Mouse (Mus musculus) midbrain, embryonic 12.5 days (tissue): ENCODE measurements at regions not wholly inside any gene's neighbourhood (a gene's known extent, or its start where the extent isn't known, plus 50 kb on each side); places are given as distances from the start of the nearest gene placed in this dataset.
"Not testable (repeated sequence)": the region's sequence is repeated elsewhere in the genome, so short reads cannot be mapped to it uniquely, and the experiment has no call there.

Experiments
- ATAC-seq: fragments of 200-750 bp; cut with Nextera tagmentation; 2 replicates; pipeline ENCODE4 v1.8.0; 2017; ENCODE audit warnings: low read depth, moderate TSS enrichment, moderate library complexity; ENCODE audit not compliant: low FRiP score
- H3K27ac ChIP-seq: fragments of 300-500 bp; sonication (generic); replicated peaks from 2 replicates; pipeline ENCODE4 v1.5.1; 2016; ENCODE audit warnings: mild to moderate bottlenecking
- H3K27me3 ChIP-seq: fragments of 300-500 bp; sonication (generic); 2 replicates; pipeline ENCODE4 v1.6.1; 2016; ENCODE audit warnings: mild to moderate bottlenecking
- H3K36me3 ChIP-seq: fragments of 300-500 bp; sonication (generic); 2 replicates; pipeline ENCODE4 v1.6.1; 2016
- H3K4me1 ChIP-seq: fragments of 300-500 bp; sonication (generic); 2 replicates; pipeline ENCODE4 v1.6.1; 2016
- H3K4me2 ChIP-seq: fragments of 300-500 bp; sonication (generic); replicated peaks from 2 replicates; pipeline ENCODE4 v1.6.1; 2016; ENCODE audit warnings: mild to moderate bottlenecking, moderate library complexity
- H3K4me3 ChIP-seq: fragments of 300-500 bp; sonication (generic); 2 replicates; pipeline ENCODE4 v1.5.1; 2016; ENCODE audit warnings: mild to moderate bottlenecking
- H3K9ac ChIP-seq: fragments of 300-500 bp; sonication (generic); replicated peaks from 2 replicates; pipeline ENCODE4 v1.6.1; 2016; ENCODE audit warnings: mild to moderate bottlenecking, moderate library complexity
- H3K9me3 ChIP-seq: fragments of 300-500 bp; sonication (generic); 2 replicates; pipeline ENCODE4 v1.6.1; 2016; ENCODE audit warnings: mild to moderate bottlenecking
- WGBS: fragments of 180-500 bp; shearing (Covaris S2); methylation state at CpG from one replicate; pipeline ENCODE4 v1.1.7; 2016; 5-methylcytosine and 5-hydroxymethylcytosine counted together

DNA sequence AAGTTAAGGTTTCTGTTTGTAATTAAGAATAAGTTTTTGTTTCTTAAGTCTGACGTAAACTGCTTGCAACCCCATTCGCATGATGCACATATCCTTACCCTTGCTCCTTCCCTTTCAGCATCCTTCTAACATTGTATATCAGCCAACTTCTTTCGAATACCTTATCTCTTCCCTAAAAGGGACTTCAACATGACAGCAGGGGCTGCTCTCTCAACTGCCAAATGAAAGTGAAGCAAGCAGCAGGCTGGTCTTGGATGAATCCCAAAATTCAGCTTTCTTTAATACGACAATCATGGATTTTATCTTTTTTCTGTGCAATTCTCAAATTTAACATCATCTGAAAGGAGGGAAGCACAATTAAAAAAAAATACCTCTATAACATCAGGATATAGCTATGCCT is 403.2 kb downstream of the Serpinb8 start:
- H3K4me1 ChIP-seq, result no peaks in the 10 kb centered on the region
- H3K4me3 ChIP-seq, result no peak overlapping the region
- no peak overlapping the region for H3K27ac ChIP-seq
- no peaks in the 10 kb centered on the region for H3K27me3 ChIP-seq
- H3K9me3 ChIP-seq, result no peaks in the 10 kb centered on the region
- H3K9ac ChIP-seq, result no peak overlapping the region
- WGBS, result 92% methylated on average over 4 of the region's 4 CpGs
- H3K4me2 ChIP-seq, result no peak overlapping the region
- H3K36me3 ChIP-seq, result no peaks in the 10 kb centered on the region
- no peak for ATAC-seq

DNA sequence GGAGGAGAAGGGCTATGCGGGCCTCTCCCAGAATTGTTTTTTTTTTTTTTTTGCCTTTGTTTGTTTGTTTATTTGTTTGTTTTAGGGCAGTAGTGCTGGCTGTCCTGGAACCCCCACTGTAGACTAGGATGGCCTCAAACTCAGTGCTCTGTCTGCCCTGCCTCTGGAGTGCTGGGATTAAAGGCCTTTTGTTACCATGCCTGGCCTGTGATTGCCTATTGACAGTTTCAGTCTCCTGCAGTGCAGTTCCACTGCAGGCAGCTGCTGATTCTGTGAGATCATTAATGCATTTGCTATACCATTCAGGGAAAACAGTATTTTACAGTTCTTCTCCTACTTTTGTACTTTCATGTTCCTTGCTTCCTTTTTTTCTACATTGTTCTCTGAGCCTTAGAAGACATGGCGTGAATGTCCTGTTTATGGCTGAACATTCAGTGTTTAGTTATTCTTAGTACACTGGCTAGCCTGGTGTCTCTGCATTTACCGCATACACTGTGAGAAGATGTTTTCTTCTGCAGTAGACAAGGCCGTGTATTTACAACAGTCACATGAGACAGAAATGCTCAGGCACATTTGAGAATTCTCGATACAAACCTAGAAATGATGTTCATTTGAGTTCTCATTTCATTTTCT is 434.0 kb downstream of the Serpinb8 start:
- 26% methylated on average over 5 of the region's 5 CpGs for WGBS
- peak; percentile 87 for ATAC-seq
- peak overlapping the region; percentile 31; the same call in 1 of the 2 replicates for H3K27ac ChIP-seq

DNA sequence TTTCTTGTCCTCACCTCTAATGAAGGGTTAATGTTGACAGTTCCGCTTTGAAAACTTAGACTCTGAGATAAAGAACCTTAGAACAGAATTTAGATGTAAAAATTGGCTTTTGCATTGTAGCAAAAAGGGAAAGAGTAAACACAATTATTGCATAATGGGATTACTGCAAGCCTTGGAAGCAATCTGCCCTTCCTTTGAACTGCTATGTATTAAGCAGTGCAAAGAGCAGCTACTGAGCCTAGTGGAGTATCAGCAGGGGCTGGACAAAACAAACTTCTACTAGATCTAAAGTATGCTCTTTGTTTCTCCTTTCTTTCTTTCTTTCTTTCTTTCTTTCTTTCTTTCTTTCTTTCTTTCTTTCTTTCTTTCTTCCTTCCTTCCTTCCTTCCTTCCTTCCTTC is 434.9 kb downstream of the Serpinb8 start:
- Histone ChIP-seq H3K9me3 (no peaks in the 10 kb centered on the region), H3K4me1 (0 out of 2 replicates have a peak, but pooled peaks cover 8% of the 10 kb centered on the region), H3K4me2 (no peak overlapping the region), H3K9ac (no peak overlapping the region), H3K36me3 (no peaks in the 10 kb centered on the region), H3K27ac (no peak overlapping the region), H3K4me3 (no peak overlapping the region), H3K27me3 (no peaks in the 10 kb centered on the region; the same call in 1 of the 2 replicates)
- 22% methylated on average over 1 of the region's 1 CpGs for WGBS
- ATAC-seq, result no peak

More for the DNA sequence above, 434.0 kb downstream of the Serpinb8 start:
- H3K36me3 ChIP-seq, result no peaks in the 10 kb centered on the region
- no peak overlapping the region for H3K9ac ChIP-seq
- H3K4me1 ChIP-seq, result 0 out of 2 replicates have a peak, but pooled peaks cover 8% of the 10 kb centered on the region
- no peaks in the 10 kb centered on the region for H3K9me3 ChIP-seq
- no peaks in the 10 kb centered on the region; the same call in 1 of the 2 replicates for H3K27me3 ChIP-seq
- H3K4me2 ChIP-seq, result no peak overlapping the region
- no peak overlapping the region for H3K4me3 ChIP-seq

DNA sequence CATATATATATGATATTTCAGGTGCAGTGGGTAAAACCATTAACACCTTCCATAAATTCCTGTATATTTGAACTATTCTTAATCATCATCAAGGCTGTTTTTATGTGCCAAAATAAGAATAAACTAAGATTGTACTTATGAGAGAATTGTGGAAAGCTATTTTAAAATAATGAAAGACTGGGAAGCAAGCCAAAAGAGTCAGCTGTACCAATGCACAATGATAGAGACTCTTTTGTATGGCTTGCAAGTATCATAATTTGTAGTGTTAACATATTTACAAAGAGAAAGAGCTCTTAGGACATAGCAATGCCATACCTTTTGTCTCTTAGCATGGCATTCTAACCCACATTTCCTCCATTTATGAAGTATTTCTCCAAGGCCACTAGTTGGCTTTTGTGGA is 436.7 kb downstream of the Serpinb8 start:
- Histone ChIP-seq H3K36me3 (no peaks in the 10 kb centered on the region), H3K9me3 (no peaks in the 10 kb centered on the region), H3K27ac (no peak overlapping the region), H3K4me1 (0 out of 2 replicates have a peak, but pooled peaks cover 8% of the 10 kb centered on the region), H3K4me3 (no peak overlapping the region), H3K9ac (no peak overlapping the region), H3K27me3 (no peaks in the 10 kb centered on the region; the same call in 1 of the 2 replicates), H3K4me2 (no peak overlapping the region)
- ATAC-seq, result no peak

DNA sequence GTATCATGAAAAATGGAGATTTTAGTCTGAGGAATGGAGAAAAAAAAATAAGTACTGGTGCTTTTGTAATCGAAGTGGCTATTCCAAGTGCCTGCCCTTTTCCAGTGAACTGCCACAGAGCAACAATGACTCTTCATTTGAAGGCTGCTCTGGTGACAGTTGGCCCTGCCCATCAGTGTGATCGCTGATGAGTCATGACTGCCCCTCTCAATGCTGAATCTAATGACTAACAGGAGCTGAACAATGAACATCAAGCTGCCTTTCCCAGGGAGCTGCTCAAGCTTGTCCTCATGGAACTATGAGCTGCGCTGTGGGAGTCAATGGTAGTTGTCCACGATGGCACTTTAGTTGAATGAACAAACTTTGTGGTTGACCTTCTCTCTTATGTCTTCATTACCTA is 456.4 kb downstream of the Serpinb8 start:
- Histone ChIP-seq H3K4me1 (no peaks in the 10 kb centered on the region), H3K4me2 (no peak overlapping the region), H3K9ac (no peak overlapping the region), H3K27me3 (no peaks in the 10 kb centered on the region), H3K36me3 (no peaks in the 10 kb centered on the region), H3K9me3 (no peaks in the 10 kb centered on the region), H3K27ac (no peak overlapping the region), H3K4me3 (no peak overlapping the region)
- 62% methylated on average over 4 of the region's 4 CpGs for WGBS
- ATAC-seq, result no peak

DNA sequence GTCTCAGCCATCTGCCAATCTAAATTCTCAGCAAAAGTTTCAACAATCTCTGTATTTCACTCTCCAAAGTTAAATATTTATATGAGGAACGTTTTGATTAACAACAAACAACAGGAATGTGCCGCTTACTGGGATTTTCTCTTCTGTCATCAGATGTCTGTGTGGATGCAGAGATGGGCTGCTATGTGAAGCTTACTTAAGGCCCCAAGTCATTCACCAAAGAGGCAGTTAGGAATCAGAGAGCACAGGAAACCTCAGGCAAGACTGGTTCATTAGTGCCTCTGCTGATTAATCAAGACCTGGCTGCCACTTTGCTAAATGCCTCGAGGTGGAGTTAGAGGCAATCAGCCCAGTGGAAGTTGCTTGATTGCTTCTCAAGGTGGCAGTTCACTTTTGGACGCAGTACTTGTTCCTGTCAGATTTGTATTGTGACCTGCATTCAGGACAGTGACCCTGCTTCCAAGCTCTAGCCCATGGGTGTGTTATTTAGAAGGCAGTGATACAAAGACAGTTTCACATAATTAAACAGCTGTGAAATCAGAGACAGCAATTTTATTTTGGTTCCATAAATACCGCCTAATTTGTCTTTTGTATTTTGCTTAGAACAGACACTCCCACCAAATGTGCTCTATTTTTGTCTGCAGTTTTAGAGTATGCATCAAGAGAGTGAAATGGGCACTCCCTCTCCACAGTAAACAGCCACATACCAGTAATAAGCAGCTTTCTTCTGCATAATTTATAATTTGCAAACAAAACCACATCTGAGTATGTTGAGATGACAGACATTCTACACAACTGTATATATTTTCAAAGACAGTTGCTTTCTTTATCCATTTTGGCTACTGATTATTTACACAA is 457.3 kb downstream of the Serpinb8 start:
- H3K4me3 ChIP-seq, result no peak overlapping the region
- no peak overlapping the region for H3K4me2 ChIP-seq
- H3K36me3 ChIP-seq, result no peaks in the 10 kb centered on the region
- WGBS, result 70% methylated on average over 5 of the region's 5 CpGs
- no peak overlapping the region for H3K27ac ChIP-seq
- H3K9me3 ChIP-seq, result no peaks in the 10 kb centered on the region
- no peaks in the 10 kb centered on the region for H3K27me3 ChIP-seq
- H3K4me1 ChIP-seq, result no peaks in the 10 kb centered on the region
- H3K9ac ChIP-seq, result no peak overlapping the region
- ATAC-seq, result no peak

DNA sequence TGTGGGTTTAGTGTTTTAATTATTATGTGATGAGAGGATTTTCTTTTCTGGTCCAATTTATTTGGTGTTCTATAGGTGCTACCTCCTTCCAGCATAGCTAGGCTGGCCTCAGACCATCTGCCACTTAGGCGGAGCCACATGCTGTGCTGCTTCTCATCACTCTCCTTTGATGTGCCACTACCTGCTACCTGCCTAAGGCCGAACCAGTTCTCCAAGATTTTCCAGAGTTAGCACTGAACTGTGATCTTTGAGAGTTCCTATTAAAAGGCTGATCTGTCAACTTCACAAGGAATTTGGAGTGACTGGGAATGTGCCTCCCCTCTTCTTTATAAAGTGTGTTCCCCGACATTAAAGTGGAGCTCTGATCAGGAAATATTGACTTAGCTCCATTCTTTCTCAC is 504.8 kb downstream of the Serpinb8 start:
- Histone ChIP-seq H3K27ac (no peak overlapping the region), H3K27me3 (no peaks in the 10 kb centered on the region), H3K4me3 (no peak overlapping the region), H3K4me2 (no peak overlapping the region), H3K4me1 (no peaks in the 10 kb centered on the region), H3K9ac (no peak overlapping the region), H3K9me3 (no peaks in the 10 kb centered on the region), H3K36me3 (no peaks in the 10 kb centered on the region)
- ATAC-seq, result no peak
- WGBS, result 82% methylated on average over 3 of the region's 3 CpGs

DNA sequence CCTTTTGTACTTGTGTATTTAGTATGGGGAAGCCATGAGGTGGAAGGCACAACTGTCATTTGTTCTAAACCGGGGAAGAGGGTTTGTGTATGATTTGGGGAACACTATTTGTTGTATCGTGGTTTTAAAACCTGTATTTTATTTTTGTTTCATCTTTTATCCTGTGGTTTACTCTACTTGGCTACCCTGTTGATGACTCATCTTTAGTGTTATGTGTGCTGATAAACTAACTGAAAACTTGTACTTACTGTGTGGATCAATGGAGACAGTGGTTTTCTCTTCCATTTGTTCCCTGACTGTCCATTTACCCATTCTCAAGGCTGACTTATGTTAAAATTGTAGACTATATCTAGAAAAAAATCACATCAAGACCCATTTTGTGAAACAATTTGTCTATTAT is 512.8 kb downstream of the Serpinb8 start:
- Histone ChIP-seq H3K27ac (no peak overlapping the region), H3K4me1 (no peaks in the 10 kb centered on the region), H3K9me3 (no peaks in the 10 kb centered on the region), H3K27me3 (no peaks in the 10 kb centered on the region), H3K36me3 (no peaks in the 10 kb centered on the region), H3K4me2 (no peak overlapping the region), H3K9ac (no peak overlapping the region), H3K4me3 (no peak overlapping the region)
- ATAC-seq, result no peak
- WGBS, result 82% methylated on average over 2 of the region's 2 CpGs

DNA sequence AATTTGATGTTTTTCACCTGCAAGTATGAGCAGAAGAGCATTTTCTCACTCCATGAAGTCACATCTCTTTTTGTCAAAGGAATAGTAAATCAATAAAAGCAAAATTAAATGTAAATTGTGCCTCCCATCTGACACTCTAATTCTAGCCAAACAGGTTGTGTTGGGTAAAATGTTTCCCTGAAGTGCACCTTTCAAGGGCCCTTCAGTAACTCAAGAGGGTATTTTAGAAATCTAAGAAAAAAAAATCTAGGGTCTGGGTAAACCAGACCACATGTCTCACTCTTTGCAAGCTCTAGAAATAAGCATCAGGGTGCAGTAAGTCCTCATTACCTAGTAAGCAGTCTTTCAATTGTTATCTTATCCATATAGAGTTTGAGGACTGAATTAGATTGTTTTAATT is 521.2 kb downstream of the Serpinb8 start:
- Histone ChIP-seq H3K27me3 (no peaks in the 10 kb centered on the region), H3K4me3 (no peak overlapping the region), H3K36me3 (no peaks in the 10 kb centered on the region), H3K4me2 (no peak overlapping the region), H3K9ac (no peak overlapping the region), H3K27ac (no peak overlapping the region), H3K9me3 (no peaks in the 10 kb centered on the region), H3K4me1 (no peaks in the 10 kb centered on the region)
- no peak for ATAC-seq

DNA sequence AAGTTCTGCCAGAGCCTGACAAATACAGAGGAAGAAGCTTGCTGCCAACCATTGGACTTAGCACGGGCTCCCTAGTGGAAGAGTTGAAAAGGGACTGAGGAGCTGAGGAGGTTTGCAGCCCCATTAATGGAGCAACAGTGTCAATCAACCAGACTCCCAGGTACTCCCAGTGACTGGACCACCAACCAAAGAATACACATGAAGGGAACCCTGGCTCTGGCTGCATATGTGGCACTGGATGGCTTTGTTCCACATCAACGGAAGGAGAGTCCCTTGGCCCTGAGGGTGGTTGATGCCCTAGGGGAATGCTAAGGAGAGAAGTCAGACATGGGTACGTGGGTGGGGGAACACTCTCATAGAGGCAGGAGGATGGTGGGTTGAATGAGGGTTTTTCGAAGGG is 537.6 kb downstream of the Serpinb8 start:
- 80% methylated on average over 4 of the region's 4 CpGs for WGBS
- H3K4me1 ChIP-seq, result no peaks in the 10 kb centered on the region
- H3K4me3 ChIP-seq, result no peak overlapping the region
- no peaks in the 10 kb centered on the region for H3K36me3 ChIP-seq
- H3K27me3 ChIP-seq, result no peaks in the 10 kb centered on the region
- ATAC-seq, result no peak
- no peaks in the 10 kb centered on the region for H3K9me3 ChIP-seq
- no peak overlapping the region for H3K9ac ChIP-seq
- no peak overlapping the region for H3K4me2 ChIP-seq
- H3K27ac ChIP-seq, result no peak overlapping the region

DNA sequence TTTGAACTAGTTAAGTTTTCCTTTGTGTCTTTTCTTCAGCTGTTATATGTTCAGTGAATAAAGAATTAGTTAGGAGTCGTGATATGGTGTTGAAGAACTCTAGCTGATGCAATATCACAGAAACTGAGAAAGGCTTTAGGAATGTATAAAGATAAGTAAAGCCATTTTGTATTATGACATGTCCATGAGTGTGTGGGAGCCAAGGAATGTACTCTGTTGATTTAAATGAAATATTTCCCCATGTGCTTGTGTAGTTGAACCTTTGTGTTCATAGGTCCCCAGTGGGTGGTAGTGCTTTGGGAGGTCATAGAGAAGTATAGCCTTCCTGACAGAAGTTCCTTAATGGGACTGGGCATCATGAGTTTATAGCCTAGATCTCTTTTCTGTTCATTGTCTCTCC is 542.2 kb downstream of the Serpinb8 start:
- Histone ChIP-seq H3K4me3 (no peak overlapping the region), H3K9ac (no peak overlapping the region), H3K27ac (no peak overlapping the region), H3K4me2 (no peak overlapping the region), H3K4me1 (no peaks in the 10 kb centered on the region), H3K36me3 (no peaks in the 10 kb centered on the region), H3K9me3 (no peaks in the 10 kb centered on the region), H3K27me3 (no peaks in the 10 kb centered on the region)
- WGBS, result 81% methylated on average over 1 of the region's 1 CpGs
- no peak for ATAC-seq

DNA sequence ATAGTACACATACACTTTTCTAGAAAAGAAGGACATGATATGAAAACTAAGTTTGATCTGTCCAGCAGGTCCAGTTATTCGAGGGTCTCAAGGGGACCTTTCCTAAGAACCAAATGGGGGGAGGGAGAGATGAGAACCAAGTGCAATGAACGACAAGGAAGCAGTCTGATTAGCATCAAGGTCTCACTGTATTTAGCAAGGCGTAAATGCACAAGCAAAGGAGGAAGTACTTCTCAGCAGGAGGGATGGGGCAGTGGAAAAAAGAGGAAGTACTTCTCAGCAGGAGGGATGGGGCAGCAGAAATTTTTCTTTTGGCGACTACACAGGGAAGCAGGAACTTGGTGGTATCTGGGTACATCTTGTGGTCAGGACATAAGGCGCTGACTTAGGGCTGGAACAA is 545.5 kb downstream of the Serpinb8 start:
- H3K4me2 ChIP-seq, ATAC-seq, H3K36me3 ChIP-seq, H3K4me3 ChIP-seq, H3K4me1 ChIP-seq, H3K9me3 ChIP-seq, H3K27ac ChIP-seq, H3K9ac ChIP-seq, H3K27me3 ChIP-seq: not testable (repeated sequence)
- 85% methylated on average over 5 of the region's 5 CpGs for WGBS
